Mouse (Mus musculus): ENCODE results near the gene Btd. TPM values are rescaled to one million over a fixed set of nuclear protein-coding genes. Genes with fewer than 3 reads are reported as not detected.
"Not testable (repeated sequence)": the region's sequence is repeated elsewhere in the genome, so short reads cannot be mapped to it uniquely, and the experiment has no call there.

Gene Btd
- polyA plus RNA-seq (2015; fragmentation: Nextera tagmentation; extraction: Ambion mirVana) = 30.0 and 31.2 TPM in 2 replicates

GRCm38 (mm10) chr14:31640890-31641505 is at the start of gene Btd, which contains the start of gene Hacl1:
TSS of gene Btd (plus strand) at chr14:31641028.
TSS of gene Hacl1 (minus strand) at chr14:31641286.
- WGBS = 0% methylated on average over 30 of the region's 30 CpGs
- H3K4me1 ChIP-seq (ENCODE audit: control insufficient read depth, insufficient read depth, low read length) = peaks cover 4% of the 10 kb centered on the region; the same call in 1 of the 2 replicates
- no peaks in the 10 kb centered on the region for H3K9me3 ChIP-seq (ENCODE audit: control insufficient read depth, low read length)
- H3K36me3 ChIP-seq (ENCODE audit: control insufficient read depth, insufficient read depth, low read length) = no peaks in the 10 kb centered on the region
- peak within 1 kb of the TSS; percentile 71 for H3K9ac ChIP-seq (ENCODE audit: low read depth, low read length)
- H3K4me3 ChIP-seq (ENCODE audit: low read length) = peak within 1 kb of the TSS; percentile 71
- ATAC-seq = peak; percentile 97
- peak within 1 kb of the TSS; percentile 80 for H3K4me2 ChIP-seq (ENCODE audit: low read depth, low read length)
- peak within 1 kb of the TSS; percentile 90 for H3K27ac ChIP-seq (ENCODE audit: low read length)
- no peaks in the 10 kb centered on the region for H3K27me3 ChIP-seq (replicated peaks; ENCODE audit: control insufficient read depth, insufficient read depth, low read length)

GRCm38 (mm10) chr14:31591243-31591642 is 49.6 kb upstream of the Btd start, which contains the start of gene Colq:
TSS of gene Colq (minus strand) at chr14:31591343.
- no peak within 1 kb of the TSS for H3K4me2 ChIP-seq (ENCODE audit: low read depth, low read length)
- no peak within 1 kb of the TSS for H3K9ac ChIP-seq (ENCODE audit: low read depth, low read length)
- H3K4me3 ChIP-seq (ENCODE audit: low read length) = no peak within 1 kb of the TSS
- H3K27ac ChIP-seq (ENCODE audit: low read length) = no peak within 1 kb of the TSS
- no peaks in the 10 kb centered on the region for H3K9me3 ChIP-seq (ENCODE audit: control insufficient read depth, low read length)
- H3K27me3 ChIP-seq (replicated peaks; ENCODE audit: control insufficient read depth, insufficient read depth, low read length) = no peaks in the 10 kb centered on the region
- H3K36me3 ChIP-seq (ENCODE audit: control insufficient read depth, insufficient read depth, low read length) = no peaks in the 10 kb centered on the region
- ATAC-seq = no peak
- H3K4me1 ChIP-seq (ENCODE audit: control insufficient read depth, insufficient read depth, low read length) = no peaks in the 10 kb centered on the region
- 76% methylated on average over 3 of the region's 3 CpGs for WGBS

- H3K9ac ChIP-seq (ENCODE audit: low read depth, low read length) = no peak overlapping the region
- H3K4me1 ChIP-seq (ENCODE audit: control insufficient read depth, insufficient read depth, low read length) = no peaks in the 10 kb centered on the region
- ATAC-seq = no peak
Measured at GRCm38 (mm10) chr14:31593036-31593435, 47.8 kb upstream of the Btd start.

GRCm38 (mm10) chr14:31594693-31595092 is 46.1 kb upstream of the Btd start:
- no peak for ATAC-seq
- H3K9me3 ChIP-seq (ENCODE audit: control insufficient read depth, low read length) = no peaks in the 10 kb centered on the region

More at GRCm38 (mm10) chr14:31593036-31593435, 47.8 kb upstream of the Btd start:
- Histone ChIP-seq H3K4me2 (ENCODE audit: low read depth, low read length) (no peak overlapping the region), H3K36me3 (ENCODE audit: control insufficient read depth, insufficient read depth, low read length) (no peaks in the 10 kb centered on the region), H3K9me3 (ENCODE audit: control insufficient read depth, low read length) (no peaks in the 10 kb centered on the region), H3K4me3 (ENCODE audit: low read length) (no peak overlapping the region), H3K27me3 (replicated peaks; ENCODE audit: control insufficient read depth, insufficient read depth, low read length) (no peaks in the 10 kb centered on the region), H3K27ac (ENCODE audit: low read length) (no peak overlapping the region)
- 82% methylated on average over 2 of the region's 2 CpGs for WGBS

GRCm38 (mm10) chr14:31596408-31596807 is 44.4 kb upstream of the Btd start:
- H3K4me2 ChIP-seq (ENCODE audit: low read depth, low read length) = no peak overlapping the region
- no peak for ATAC-seq
- H3K4me3 ChIP-seq (ENCODE audit: low read length) = no peak overlapping the region
- no peaks in the 10 kb centered on the region for H3K4me1 ChIP-seq (ENCODE audit: control insufficient read depth, insufficient read depth, low read length)
- no peak overlapping the region for H3K27ac ChIP-seq (ENCODE audit: low read length)
- H3K9ac ChIP-seq (ENCODE audit: low read depth, low read length) = no peak overlapping the region
- H3K9me3 ChIP-seq (ENCODE audit: control insufficient read depth, low read length) = no peaks in the 10 kb centered on the region
- H3K27me3 ChIP-seq (replicated peaks; ENCODE audit: control insufficient read depth, insufficient read depth, low read length) = no peaks in the 10 kb centered on the region
- WGBS = 71% methylated on average over 7 of the region's 7 CpGs
- H3K36me3 ChIP-seq (ENCODE audit: control insufficient read depth, insufficient read depth, low read length) = no peaks in the 10 kb centered on the region

More at GRCm38 (mm10) chr14:31594693-31595092, 46.1 kb upstream of the Btd start:
- Histone ChIP-seq H3K4me2 (ENCODE audit: low read depth, low read length) (no peak overlapping the region), H3K4me1 (ENCODE audit: control insufficient read depth, insufficient read depth, low read length) (no peaks in the 10 kb centered on the region), H3K36me3 (ENCODE audit: control insufficient read depth, insufficient read depth, low read length) (no peaks in the 10 kb centered on the region), H3K4me3 (ENCODE audit: low read length) (no peak overlapping the region), H3K9ac (ENCODE audit: low read depth, low read length) (no peak overlapping the region), H3K27me3 (replicated peaks; ENCODE audit: control insufficient read depth, insufficient read depth, low read length) (no peaks in the 10 kb centered on the region), H3K27ac (ENCODE audit: low read length) (no peak overlapping the region)
- WGBS = 65% methylated on average over 3 of the region's 3 CpGs

- 85% methylated on average over 4 of the region's 4 CpGs for WGBS
- H3K4me1 ChIP-seq (ENCODE audit: control insufficient read depth, insufficient read depth, low read length) = no peaks in the 10 kb centered on the region
Measured at GRCm38 (mm10) chr14:31597446-31597845, 43.4 kb upstream of the Btd start.

GRCm38 (mm10) chr14:31601908-31602615 is 38.8 kb upstream of the Btd start:
- Histone ChIP-seq H3K36me3 (ENCODE audit: control insufficient read depth, insufficient read depth, low read length) (no peaks in the 10 kb centered on the region), H3K4me1 (ENCODE audit: control insufficient read depth, insufficient read depth, low read length) (no peaks in the 10 kb centered on the region), H3K27ac (ENCODE audit: low read length) (no peak overlapping the region), H3K4me3 (ENCODE audit: low read length) (no peak overlapping the region), H3K4me2 (ENCODE audit: low read depth, low read length) (no peak overlapping the region), H3K9me3 (ENCODE audit: control insufficient read depth, low read length) (no peaks in the 10 kb centered on the region), H3K9ac (ENCODE audit: low read depth, low read length) (no peak overlapping the region), H3K27me3 (replicated peaks; ENCODE audit: control insufficient read depth, insufficient read depth, low read length) (no peaks in the 10 kb centered on the region)
- WGBS = 91% methylated on average over 14 of the region's 14 CpGs
- ATAC-seq = no peak

More at GRCm38 (mm10) chr14:31597446-31597845, 43.4 kb upstream of the Btd start:
- ATAC-seq = no peak
- Histone ChIP-seq H3K27ac (ENCODE audit: low read length) (no peak overlapping the region), H3K36me3 (ENCODE audit: control insufficient read depth, insufficient read depth, low read length) (no peaks in the 10 kb centered on the region), H3K9ac (ENCODE audit: low read depth, low read length) (no peak overlapping the region), H3K4me3 (ENCODE audit: low read length) (no peak overlapping the region), H3K27me3 (replicated peaks; ENCODE audit: control insufficient read depth, insufficient read depth, low read length) (no peaks in the 10 kb centered on the region), H3K4me2 (ENCODE audit: low read depth, low read length) (no peak overlapping the region), H3K9me3 (ENCODE audit: control insufficient read depth, low read length) (no peaks in the 10 kb centered on the region)

GRCm38 (mm10) chr14:31602616-31602979 is 38.2 kb upstream of the Btd start:
- WGBS = 84% methylated on average over 6 of the region's 6 CpGs
- ATAC-seq; H3K27me3 ChIP-seq (replicated peaks; ENCODE audit: control insufficient read depth, insufficient read depth, low read length): not testable (repeated sequence)

GRCm38 (mm10) chr14:31604916-31605315 is 35.9 kb upstream of the Btd start:
- H3K9ac ChIP-seq (ENCODE audit: low read depth, low read length) = no peak overlapping the region
- WGBS = 69% methylated on average over 5 of the region's 5 CpGs
- H3K36me3 ChIP-seq (ENCODE audit: control insufficient read depth, insufficient read depth, low read length) = no peaks in the 10 kb centered on the region
- no peak overlapping the region for H3K27ac ChIP-seq (ENCODE audit: low read length)
- no peak overlapping the region for H3K4me2 ChIP-seq (ENCODE audit: low read depth, low read length)
- H3K4me3 ChIP-seq (ENCODE audit: low read length) = no peak overlapping the region
- no peaks in the 10 kb centered on the region for H3K27me3 ChIP-seq (replicated peaks; ENCODE audit: control insufficient read depth, insufficient read depth, low read length)
- H3K4me1 ChIP-seq (ENCODE audit: control insufficient read depth, insufficient read depth, low read length) = no peaks in the 10 kb centered on the region
- H3K9me3 ChIP-seq (ENCODE audit: control insufficient read depth, low read length) = no peaks in the 10 kb centered on the region
- no peak for ATAC-seq

More at GRCm38 (mm10) chr14:31602616-31602979, 38.2 kb upstream of the Btd start:
- not testable (repeated sequence) for H3K4me2 ChIP-seq (ENCODE audit: low read depth, low read length); H3K9ac ChIP-seq (ENCODE audit: low read depth, low read length); H3K4me1 ChIP-seq (ENCODE audit: control insufficient read depth, insufficient read depth, low read length); H3K36me3 ChIP-seq (ENCODE audit: control insufficient read depth, insufficient read depth, low read length); H3K9me3 ChIP-seq (ENCODE audit: control insufficient read depth, low read length); H3K27ac ChIP-seq (ENCODE audit: low read length); H3K4me3 ChIP-seq (ENCODE audit: low read length)

All from intestine, embryonic 16.5 days (tissue).